Mouse (Mus musculus): ENCODE measurements around the gene Ostc.

DNA sequence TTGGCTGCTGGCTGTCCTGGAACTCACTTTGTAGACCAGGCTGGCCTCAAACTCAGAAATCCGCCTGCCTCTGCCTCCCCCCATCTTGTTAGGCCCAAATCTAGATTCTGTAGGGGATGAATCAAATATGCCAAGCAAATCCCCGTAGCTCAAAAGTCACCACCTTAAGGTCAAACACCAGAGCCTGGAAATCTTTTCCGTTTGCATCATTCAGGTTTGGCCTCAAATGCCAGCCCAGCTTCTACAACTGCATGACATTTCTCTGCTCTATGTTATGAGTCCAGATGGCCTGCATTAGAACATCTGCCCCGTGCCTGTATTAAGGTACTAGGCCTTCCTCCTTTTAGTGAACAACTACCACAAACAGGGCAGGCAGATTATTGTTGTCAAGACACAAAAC lies 18.4 kb upstream of the Ostc start:
- TF ChIP-seq POLR2A (IDR thresholded peaks at IDR 0.05; ENCODE audit: borderline replicate concordance, low read depth, low read length): no peak
- no peak for TF ChIP-seq CTCF (IDR thresholded peaks at IDR 0.05; ENCODE audit: low read depth, low read length)

Data from bone marrow macrophage, adult 2 months (primary cell).